Mouse (Mus musculus) adrenal gland (tissue): ENCODE measurements around the gene Tmprss6.

Experiments used
- intact Hi-C: fragments of 180-260 bp; cut with DNase I; formaldehyde crosslinking; loops from one replicate; pipeline ENCODE4 v1.15.1; 2025

The Tmprss6 gene

GRCm38 (mm10) chr15:78449131-78449530 lies 19.3 kb downstream of the Tmprss6 start:
- intact Hi-C loops: loop anchor here (5.0 kb wide), 1 partner anchor 63 kb away; no protein-coding TSS in a partner anchor

GRCm38 (mm10) chr15:78447746-78448535 lies 20.5 kb downstream of the Tmprss6 start:
- intact Hi-C loops: loop anchor here (2.0 to 5.0 kb wide), 2 partner anchors 64 to 85 kb away; no protein-coding TSS in a partner anchor

- intact Hi-C loops: loop anchor here (2.0 to 5.0 kb wide), 2 partner anchors 65 to 86 kb away; no protein-coding TSS in a partner anchor
Observed at GRCm38 (mm10) chr15:78447121-78447520, 21.3 kb downstream of the Tmprss6 start.

- intact Hi-C loops: no loop called here
Observed at GRCm38 (mm10) chr15:78443857-78444256, 24.6 kb downstream of the Tmprss6 start.

- intact Hi-C loops: no loop called here
Observed at GRCm38 (mm10) chr15:78442231-78442630, 26.2 kb downstream of the Tmprss6 start.

- intact Hi-C loops: no loop called here
Observed at GRCm38 (mm10) chr15:78438973-78439372, 29.5 kb downstream of the Tmprss6 start.

DNA sequence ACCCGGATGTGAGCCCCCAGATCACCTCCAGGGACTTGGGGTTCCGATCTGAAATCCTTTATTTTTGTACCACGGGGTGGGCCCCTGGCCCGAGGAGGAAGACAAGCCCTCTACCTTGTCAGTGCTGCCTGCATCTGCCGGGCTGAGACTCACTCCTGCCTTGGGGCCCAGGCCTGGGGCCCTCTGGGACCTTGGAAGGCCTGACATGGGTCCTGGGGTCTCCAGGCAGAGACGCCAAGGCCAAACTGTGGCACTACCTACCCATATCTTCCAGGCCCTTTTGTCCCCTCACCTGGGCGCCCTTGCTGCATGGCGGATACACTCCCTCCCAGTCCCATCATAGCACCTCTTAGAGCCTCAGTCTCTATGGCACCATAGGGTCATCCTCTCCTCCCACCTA lies 29.9 kb downstream of the Tmprss6 start:
- intact Hi-C loops: no loop called here

DNA sequence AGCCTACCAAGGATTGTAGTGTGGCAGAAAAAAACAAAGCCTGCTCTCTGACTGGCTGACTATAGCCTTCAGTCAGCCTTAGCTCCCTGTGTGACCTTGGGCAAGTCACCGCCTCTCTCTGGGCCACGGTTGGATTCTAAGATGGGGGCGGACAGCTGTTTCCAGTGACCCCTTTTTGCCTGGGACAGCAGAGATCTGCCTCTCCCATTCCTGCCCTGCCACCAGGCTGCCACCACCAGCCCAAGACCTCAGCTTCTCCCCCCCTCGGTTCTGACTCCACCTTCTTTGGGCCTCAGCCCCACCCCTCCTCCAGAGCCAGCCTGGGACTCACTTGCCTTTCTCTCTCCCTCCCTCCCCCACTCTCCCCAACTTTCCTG lies 30.4 kb downstream of the Tmprss6 start:
- intact Hi-C loops: no loop called here

GRCm38 (mm10) chr15:78437237-78438017 lies 31.0 kb downstream of the Tmprss6 start:
- intact Hi-C loops: no loop called here

- intact Hi-C loops: no loop called here
Observed at GRCm38 (mm10) chr15:78436380-78437192, 31.8 kb downstream of the Tmprss6 start.

- intact Hi-C loops: no loop called here
Observed at GRCm38 (mm10) chr15:78435681-78436080, 32.8 kb downstream of the Tmprss6 start.

DNA sequence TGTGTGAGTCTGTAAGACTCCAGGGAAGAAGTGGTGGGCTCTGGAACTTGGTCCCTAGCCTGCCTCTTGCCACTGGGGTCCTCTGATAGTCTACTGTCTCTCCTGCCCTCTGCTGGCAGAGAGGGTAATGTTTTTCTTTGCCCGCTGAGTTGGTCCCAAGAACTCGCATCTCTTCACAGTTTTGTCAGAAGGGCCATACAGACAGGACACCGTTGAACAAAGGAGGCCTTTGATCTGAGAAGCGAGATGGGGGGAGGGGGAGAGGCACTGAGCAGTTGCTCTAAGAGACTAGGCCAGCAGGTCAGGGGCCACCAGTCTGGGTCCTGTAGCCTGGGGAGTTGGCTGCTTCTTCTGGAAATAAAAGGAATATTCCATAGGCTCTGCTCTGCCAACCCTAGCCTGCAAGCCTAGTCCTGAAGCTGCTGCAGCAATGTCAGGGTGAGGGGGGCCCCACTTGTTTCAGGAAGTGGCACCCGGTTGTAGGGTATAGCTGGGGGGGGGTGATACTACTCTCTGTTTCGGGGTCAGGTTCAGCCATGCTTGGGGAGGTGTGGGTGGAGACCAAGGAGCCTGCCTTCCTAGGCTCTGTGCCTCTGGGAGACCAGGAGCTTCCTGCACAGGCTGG lies 33.4 kb downstream of the Tmprss6 start:
- intact Hi-C loops: no loop called here

- intact Hi-C loops: no loop called here
Observed at GRCm38 (mm10) chr15:78431541-78432121, 36.8 kb downstream of the Tmprss6 start.

- intact Hi-C loops: no loop called here
Observed at GRCm38 (mm10) chr15:78430874-78431273, 37.6 kb downstream of the Tmprss6 start.

- intact Hi-C loops: no loop called here
Observed at GRCm38 (mm10) chr15:78429871-78430622, 38.4 kb downstream of the Tmprss6 start.

- intact Hi-C loops: no loop called here
Observed at GRCm38 (mm10) chr15:78429139-78429459, 39.3 kb downstream of the Tmprss6 start.

GRCm38 (mm10) chr15:78428391-78429138 lies 39.9 kb downstream of the Tmprss6 start, which contains the start of gene Kctd17:
Gene Kctd17, plus strand, starts transcription at chr15:78428564.
- intact Hi-C loops: no loop called here

GRCm38 (mm10) chr15:78425230-78425629 lies 43.2 kb downstream of the Tmprss6 start:
- intact Hi-C loops: no loop called here

DNA sequence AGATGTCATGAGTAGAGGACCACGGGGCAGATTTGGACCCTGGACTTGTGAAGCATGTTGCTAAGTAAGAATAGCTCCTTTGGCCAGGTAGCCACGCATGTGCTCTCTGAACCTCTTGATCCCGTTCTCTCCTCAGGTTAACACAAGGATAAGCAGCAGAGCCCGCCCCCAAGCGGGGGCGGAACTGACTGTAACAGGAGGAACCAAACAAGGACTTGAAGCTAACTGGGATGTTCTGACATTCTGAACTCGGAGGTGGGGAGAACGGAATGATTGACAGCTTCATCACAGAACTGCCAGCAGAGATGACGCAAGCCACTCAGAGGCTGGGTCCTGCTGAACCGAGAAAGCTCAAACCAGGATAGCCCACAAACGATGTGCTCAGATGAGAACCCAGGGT lies 43.9 kb downstream of the Tmprss6 start:
- intact Hi-C loops: loop anchor here (5.0 kb wide), 1 partner anchor 177 kb away; no protein-coding TSS in a partner anchor
